Mouse (Mus musculus) midbrain, embryonic 11.5 days (tissue): Measurements from ENCODE around the gene Zbtb5. TPM values are rescaled to one million over a fixed set of nuclear protein-coding genes. Genes with fewer than 3 reads are reported as not detected.
A peak's percentile ranks its signal among the peaks of the same experiment; 100 is the strongest.

Experiments
- ATAC-seq: fragments of 200-750 bp; cut with Nextera tagmentation; 2 replicates; pipeline ENCODE4 v1.8.0; 2017; ENCODE audit warnings: moderate TSS enrichment, moderate library complexity; ENCODE audit not compliant: low FRiP score
- DNase-seq: peaks from one replicate; pipeline ENCODE4 v3.0.0; 2015; ENCODE audit warnings: low spot score; ENCODE audit errors: missing footprints
- H3K27ac ChIP-seq: fragments of 300-500 bp; sonication (generic); 2 replicates; pipeline ENCODE4 v1.5.1; 2014; ENCODE audit warnings: low read depth, low read length
- H3K27me3 ChIP-seq: fragments of 300-500 bp; sonication (generic); 2 replicates; pipeline ENCODE4 v1.6.1; 2014; ENCODE audit warnings: mild to moderate bottlenecking, low read length, moderate library complexity, mixed read lengths; ENCODE audit not compliant: control insufficient read depth, insufficient read depth
- H3K36me3 ChIP-seq: fragments of 300-500 bp; sonication (generic); 2 replicates; pipeline ENCODE4 v1.6.1; 2014; ENCODE audit warnings: mild to moderate bottlenecking, low read length, moderate library complexity, mixed read lengths; ENCODE audit not compliant: control insufficient read depth, insufficient read depth
- H3K4me1 ChIP-seq: fragments of 300-500 bp; sonication (generic); 2 replicates; pipeline ENCODE4 v1.6.1; 2014; ENCODE audit warnings: low read length; ENCODE audit not compliant: control insufficient read depth, insufficient read depth
- H3K4me2 ChIP-seq: fragments of 300-500 bp; sonication (generic); 2 replicates; pipeline ENCODE4 v1.6.1; 2014; ENCODE audit warnings: mild to moderate bottlenecking, moderate library complexity
- H3K4me3 ChIP-seq: fragments of 300-500 bp; sonication (generic); 2 replicates; pipeline ENCODE4 v1.5.1; 2014; ENCODE audit warnings: low read depth, low read length
- H3K9ac ChIP-seq: fragments of 300-500 bp; sonication (generic); 2 replicates; pipeline ENCODE4 v1.6.1; 2014; ENCODE audit warnings: low read length
- H3K9me3 ChIP-seq: fragments of 300-500 bp; sonication (generic); 2 replicates; pipeline ENCODE4 v1.6.1; 2016; ENCODE audit warnings: low read length; ENCODE audit not compliant: control insufficient read depth
- WGBS: fragments of 180-500 bp; shearing (Covaris S2); extraction: QIAGEN DNeasy Blood & Tissue Kit; methylation state at CpG from one replicate; pipeline ENCODE4 v1.1.7; 2014; 5-methylcytosine and 5-hydroxymethylcytosine counted together
- polyA plus RNA-seq: library from polyadenylated mRNA; unstranded; fragments of >200 nt; fragmentation: Nextera tagmentation; extraction: Ambion mirVana; gene quantifications from 2 replicates; pipeline ENCODE4 v1.2.1, GENCODE M21; 2014

Zbtb5 gene
- polyA plus RNA-seq, 1 experiment from 2014 or later, result 41.2 TPM

GRCm38 (mm10) chr4:45037455-45038410, 25.5 kb upstream of the Zbtb5 start:
- Histone ChIP-seq H3K27me3 (no peaks in the 10 kb centered on the region), H3K9me3 (no peaks in the 10 kb centered on the region), H3K36me3 (peaks cover 5% of the 10 kb centered on the region; the same call in 1 of the 2 replicates), H3K9ac (no peak overlapping the region), H3K27ac (no peak overlapping the region), H3K4me1 (no peaks in the 10 kb centered on the region), H3K4me2 (no peak overlapping the region), H3K4me3 (no peak overlapping the region)
- DNase-seq, result no peak
- WGBS, result 89% methylated on average over 13 of the region's 13 CpGs
- ATAC-seq, result no peak

- DNase-seq (no peak), ATAC-seq (no peak)
- H3K4me1 ChIP-seq, result no peaks in the 10 kb centered on the region
- H3K9ac ChIP-seq, result no peak overlapping the region
- no peaks in the 10 kb centered on the region for H3K27me3 ChIP-seq
- H3K4me3 ChIP-seq, result no peak overlapping the region
- no peaks in the 10 kb centered on the region for H3K9me3 ChIP-seq
- WGBS, result 85% methylated on average over 5 of the region's 5 CpGs
- no peak overlapping the region for H3K27ac ChIP-seq
- peaks cover 5% of the 10 kb centered on the region; the same call in 1 of the 2 replicates for H3K36me3 ChIP-seq
- H3K4me2 ChIP-seq, result no peak overlapping the region
Measured at GRCm38 (mm10) chr4:45036571-45036970, 24.4 kb upstream of the Zbtb5 start.

- H3K27me3 ChIP-seq, result no peaks in the 10 kb centered on the region
- no peaks in the 10 kb centered on the region for H3K9me3 ChIP-seq
- no peak overlapping the region for H3K9ac ChIP-seq
- no peak overlapping the region for H3K4me2 ChIP-seq
- DNase-seq (no peak), ATAC-seq (no peak)
- H3K27ac ChIP-seq, result no peak overlapping the region
- H3K36me3 ChIP-seq, result peaks cover 3% of the 10 kb centered on the region; the same call in 1 of the 2 replicates
- WGBS, result 91% methylated on average over 10 of the region's 10 CpGs
- no peak overlapping the region for H3K4me3 ChIP-seq
- H3K4me1 ChIP-seq, result no peaks in the 10 kb centered on the region
Measured at GRCm38 (mm10) chr4:45036048-45036447, 23.8 kb upstream of the Zbtb5 start.

GRCm38 (mm10) chr4:45034693-45035628, 22.7 kb upstream of the Zbtb5 start:
- no peak overlapping the region for H3K9ac ChIP-seq
- H3K36me3 ChIP-seq, result 0 out of 2 replicates have a peak, but pooled peaks cover 2% of the 10 kb centered on the region
- 85% methylated on average over 14 of the region's 16 CpGs for WGBS
- no peaks in the 10 kb centered on the region for H3K27me3 ChIP-seq
- DNase-seq (no peak), ATAC-seq (no peak)
- no peak overlapping the region for H3K27ac ChIP-seq
- H3K9me3 ChIP-seq, result no peaks in the 10 kb centered on the region
- no peak overlapping the region for H3K4me2 ChIP-seq
- H3K4me3 ChIP-seq, result no peak overlapping the region
- H3K4me1 ChIP-seq, result no peaks in the 10 kb centered on the region

GRCm38 (mm10) chr4:45032586-45032985, 20.4 kb upstream of the Zbtb5 start:
- no peaks in the 10 kb centered on the region for H3K9me3 ChIP-seq
- no peak for ATAC-seq
- DNase-seq, result no peak
- no peak overlapping the region for H3K9ac ChIP-seq
- no peak overlapping the region for H3K27ac ChIP-seq
- H3K27me3 ChIP-seq, result no peaks in the 10 kb centered on the region
- WGBS, result 91% methylated on average over 9 of the region's 9 CpGs
- no peak overlapping the region for H3K4me3 ChIP-seq
- 0 out of 2 replicates have a peak, but pooled peaks cover 4% of the 10 kb centered on the region for H3K36me3 ChIP-seq
- H3K4me2 ChIP-seq, result no peak overlapping the region
- no peaks in the 10 kb centered on the region for H3K4me1 ChIP-seq

- Histone ChIP-seq H3K4me2 (no peak overlapping the region), H3K36me3 (0 out of 2 replicates have a peak, but pooled peaks cover 3% of the 10 kb centered on the region), H3K27me3 (no peaks in the 10 kb centered on the region), H3K4me1 (no peaks in the 10 kb centered on the region), H3K9me3 (no peaks in the 10 kb centered on the region), H3K9ac (no peak overlapping the region), H3K27ac (no peak overlapping the region), H3K4me3 (no peak overlapping the region)
- no peak for ATAC-seq
- WGBS, result 88% methylated on average over 4 of the region's 4 CpGs
- DNase-seq, result no peak
Measured at GRCm38 (mm10) chr4:45026459-45026858, 14.2 kb upstream of the Zbtb5 start.

- 1% methylated on average over 14 of the region's 14 CpGs for WGBS
Measured at GRCm38 (mm10) chr4:45019009-45019408, 6.8 kb upstream of the Zbtb5 start.

GRCm38 (mm10) chr4:45018452-45018980, 6.3 kb upstream of the Zbtb5 start, which contains the start of gene Polr1e:
Polr1e (plus strand) TSS chr4:45018583.
- Histone ChIP-seq H3K4me2 (peak within 1 kb of the TSS; percentile 91), H3K36me3 (no peaks in the 10 kb centered on the region), H3K4me3 (peak within 1 kb of the TSS; percentile 76), H3K4me1 (peaks cover 16% of the 10 kb centered on the region), H3K27me3 (no peaks in the 10 kb centered on the region), H3K27ac (no peak within 1 kb of the TSS), H3K9ac (peak within 1 kb of the TSS; percentile 76), H3K9me3 (no peaks in the 10 kb centered on the region)
- peak; percentile 99 for DNase-seq
- WGBS, result under 1% methylated on average over 29 of the region's 29 CpGs
- peak; percentile 93 for ATAC-seq

More at GRCm38 (mm10) chr4:45019009-45019408, 6.8 kb upstream of the Zbtb5 start:
- Histone ChIP-seq H3K27ac (no peak overlapping the region), H3K27me3 (no peaks in the 10 kb centered on the region), H3K36me3 (no peaks in the 10 kb centered on the region), H3K4me2 (peak overlapping the region; percentile 91), H3K4me1 (peaks cover 15% of the 10 kb centered on the region), H3K9me3 (no peaks in the 10 kb centered on the region), H3K4me3 (peak overlapping the region; percentile 76), H3K9ac (peak overlapping the region; percentile 76)
- no peak for DNase-seq
- ATAC-seq, result peak; percentile 20; the same call in 1 of the 2 replicates
